Mouse (Mus musculus) C2C12 (cell line): ENCODE results near the gene Ube2k.

ENCODE experiments used
- CTCF ChIP-seq: IDR thresholded peaks from one replicate; pipeline ENCODE4 v1.5.1; 2011; ENCODE audit not compliant: control insufficient read depth, insufficient read depth, insufficient read length
- FOSL1 ChIP-seq: IDR thresholded peaks from one replicate; pipeline ENCODE4 v1.8.0; 2011; ENCODE audit warnings: mild to moderate bottlenecking, low read length; ENCODE audit not compliant: poor library complexity, insufficient read depth, severe bottlenecking
- MAX ChIP-seq: IDR thresholded peaks from one replicate; pipeline ENCODE4 v1.6.1; 2011; ENCODE audit warnings: mild to moderate bottlenecking, control low read depth
- USF1 ChIP-seq: IDR thresholded peaks from one replicate; pipeline ENCODE4 v1.6.1; 2011; ENCODE audit warnings: low read depth, mild to moderate bottlenecking, control low read depth, moderate library complexity

DNA sequence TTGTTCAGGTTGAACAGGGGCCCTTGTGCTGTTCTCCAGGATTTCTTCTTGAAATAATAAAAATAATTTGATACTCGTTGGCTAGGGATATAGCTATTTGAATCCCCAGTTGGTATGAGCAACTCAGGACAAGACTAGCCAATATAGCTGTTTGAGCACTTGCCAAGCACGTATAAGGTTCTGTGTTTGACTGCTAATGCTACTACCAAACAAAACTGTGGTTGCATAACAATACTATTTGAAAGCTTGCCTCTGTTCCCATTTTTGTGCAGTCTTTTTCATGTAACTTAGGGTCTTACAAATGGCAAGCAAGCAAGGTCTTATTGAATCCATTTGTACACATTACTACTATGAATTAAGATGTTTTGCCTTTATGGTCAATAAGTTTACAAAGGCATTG lies 38.9 kb downstream of the Ube2k start:
- no peak for TF ChIP-seq CTCF
- TF ChIP-seq USF1: no peak
- no peak for TF ChIP-seq MAX
- TF ChIP-seq FOSL1: no peak
